11 mouse cellular contexts compared by ENCODE assay signal in genomic region chr10:70133188-70133587, GRCm38 (mm10). TPM values are rescaled to one million over a fixed set of nuclear protein-coding genes. Genes with fewer than 3 reads are reported as not detected.
DNase-seq lines count a peak whose midpoint lies in the region; ATAC-seq and TF ChIP-seq lines count a peak whose summit lies in the region.
"Had no signal": no experiment of that assay in that cellular context is flagged by ENCODE, and none has a peak within 500 bp of the region (broad histone marks: within the 10 kb centered on the region; RNA-seq: fewer than 3 reads in every experiment).

No protein-coding gene starts in this region.

- no peak for TF ChIP-seq CTCF in MEL (IDR thresholded peaks at IDR 0.05 in 2 of 3, conservative IDR thresholded peaks at IDR 0.05 in 1 of 3; ENCODE audit: control insufficient read depth in 1 of 3, insufficient read depth in 1 of 3, low read depth in 2 of 3, low read length in 3 of 3, poor library complexity in 1 of 3, severe bottlenecking in 1 of 3)
- no peak for TF ChIP-seq CTCF in forebrain, postnatal 0 days (IDR thresholded peaks at IDR 0.05; ENCODE audit: low read depth)

- peak overlapping the region; percentile 99 for H3K27ac ChIP-seq in MEL (ENCODE audit: control insufficient read depth, low read depth, low read length)
- H3K27ac ChIP-seq in forebrain, postnatal 0 days (ENCODE audit: low read depth, low read length), result no peak overlapping the region

- peak; percentile 81 to 85 for TF ChIP-seq EP300 in MEL (IDR thresholded peaks at IDR 0.05; ENCODE audit: low read depth in 1 of 2, low read length in 2 of 2)

- H3K4me1 ChIP-seq in MEL (ENCODE audit: control insufficient read depth in 1 of 2, insufficient read depth in 2 of 2, low read length in 2 of 2), result peaks cover 4 to 58% of the 10 kb centered on the region in 2 experiments
- peaks cover 6% of the 10 kb centered on the region; the same call in 1 of the 2 replicates for H3K4me1 ChIP-seq in forebrain, postnatal 0 days (ENCODE audit: insufficient read depth)

- no peak for ATAC-seq in inflammation-experienced regulatory T-cells, adult 6 months
- ATAC-seq in forebrain, postnatal 0 days, result no peak
- ATAC-seq: hindbrain, embryonic 16.5 days had no signal

- H3K27me3 ChIP-seq in MEL (ENCODE audit: control insufficient read depth in 1 of 2, insufficient read depth in 2 of 2, low read length in 2 of 2), result no peaks in the 10 kb centered on the region
- H3K27me3 ChIP-seq in forebrain, postnatal 0 days (ENCODE audit: insufficient read depth, low read length), result no peaks in the 10 kb centered on the region

- WGBS in forebrain, postnatal 0 days, result 50% methylated on average over 6 of the region's 6 CpGs

- H3K4me2 ChIP-seq in forebrain, postnatal 0 days (ENCODE audit: low read depth), result no peak overlapping the region

- 0 out of 4 replicates have a peak overlapping the region, but pooled peaks of 1 of the 2 experiments have one; percentile 16 for H3K4me3 ChIP-seq in MEL (ENCODE audit: control insufficient read depth in 1 of 2, insufficient read depth in 1 of 2, low read depth in 2 of 2, low read length in 2 of 2)
- no peak overlapping the region for H3K4me3 ChIP-seq in forebrain, postnatal 0 days (ENCODE audit: low read depth, low read length)

- 0 out of 4 replicates have a peak, but pooled peaks of 1 of the 2 experiments have one; percentile 8 for TF ChIP-seq POLR2A in MEL (IDR thresholded peaks at IDR 0.05; ENCODE audit: control insufficient read depth in 1 of 2, insufficient read depth in 1 of 2, low read depth in 1 of 2, low read length in 2 of 2, poor library complexity in 1 of 2)

- TF ChIP-seq RAD21 in MEL (IDR thresholded peaks at IDR 0.05; ENCODE audit: low read depth, low read length), result no peak

- peak; percentile 91 for DNase-seq in heart, adult 11 months
- no peak for DNase-seq in heart, adult 9 months (ENCODE audit: low spot score in 2 of 2)
- peak; percentile 90 for DNase-seq in MEL (ENCODE audit: low read depth, low spot score)
- peak; percentile 65 for DNase-seq in heart, postnatal 4 days
- peak; percentile 39 to 47 for DNase-seq in lung, postnatal 4 days
- no peak for DNase-seq in forebrain, postnatal 0 days
- DNase-seq in embryo, embryonic 11 days, result no peak
- DNase-seq: cerebellum, adult 8-10 months; midbrain, embryonic 14.5 days had no signal

- H3K9me3 ChIP-seq in MEL (replicated peaks; ENCODE audit: insufficient read depth, low read length), result no peaks in the 10 kb centered on the region
- H3K9me3 ChIP-seq in forebrain, postnatal 0 days (ENCODE audit: low read length), result no peaks in the 10 kb centered on the region

- H3K79me2 ChIP-seq in MEL (ENCODE audit: control insufficient read depth, insufficient read depth, low read length, poor library complexity), result peaks cover 32% of the 10 kb centered on the region

- H3K9ac ChIP-seq in MEL (ENCODE audit: control insufficient read depth, low read depth, low read length, poor library complexity, severe bottlenecking), result peak overlapping the region; percentile 56
- H3K9ac ChIP-seq in forebrain, postnatal 0 days, result no peak overlapping the region

- peaks cover 0 to 53% of the 10 kb centered on the region in 2 experiments; a peak in 2 of 4 replicates for H3K36me3 ChIP-seq in MEL (ENCODE audit: control insufficient read depth in 1 of 2, insufficient read depth in 2 of 2, low read length in 2 of 2)
- H3K36me3 ChIP-seq in forebrain, postnatal 0 days (ENCODE audit: insufficient read depth), result no peaks in the 10 kb centered on the region

TF ChIP-seq in MEL, 35 proteins besides CTCF, POLR2A, EP300 and RAD21:
- peak; percentile 88 for TF ChIP-seq GATA1 (IDR thresholded peaks at IDR 0.05; ENCODE audit: low read depth, low read length)
- TF ChIP-seq UBTF (IDR thresholded peaks at IDR 0.05; ENCODE audit: borderline replicate concordance, insufficient read depth, low read depth, low read length), result 0 out of 2 replicates have a peak, but pooled peaks have one; percentile 55
- TF ChIP-seq MAZ (IDR thresholded peaks at IDR 0.05; ENCODE audit: low read depth, low read length), result no peak
- TF ChIP-seq SIN3A (IDR thresholded peaks at IDR 0.05; ENCODE audit: low read length), result peak; percentile 71
- TF ChIP-seq MXI1 (IDR thresholded peaks at IDR 0.05; ENCODE audit: low read depth, low read length), result 0 out of 2 replicates have a peak, but pooled peaks have one; percentile 41
- no peak for TF ChIP-seq CHD2 (IDR thresholded peaks at IDR 0.05; ENCODE audit: low read length)
- TF ChIP-seq MEF2A (IDR thresholded peaks at IDR 0.05; ENCODE audit: extremely low read depth, insufficient replicate concordance, low read depth, low read length, poor library complexity, severe bottlenecking), result no peak
- peak; percentile 30; the same call in 1 of the 2 replicates for TF ChIP-seq TAL1 (IDR thresholded peaks at IDR 0.05; ENCODE audit: low read length)
- TF ChIP-seq RCOR1 (IDR thresholded peaks at IDR 0.05; ENCODE audit: low read depth, low read length), result peak; percentile 12; the same call in 1 of the 2 replicates
- peak; percentile 74 for TF ChIP-seq TCF12 (IDR thresholded peaks at IDR 0.05; ENCODE audit: low read depth, low read length)
- TF ChIP-seq POLR2AphosphoS2 (IDR thresholded peaks at IDR 0.05; ENCODE audit: low read length), result no peak
- peak; percentile 91 for TF ChIP-seq ETS1 (IDR thresholded peaks at IDR 0.05; ENCODE audit: low read depth, low read length)
- TF ChIP-seq E2F4 (IDR thresholded peaks at IDR 0.05; ENCODE audit: borderline replicate concordance, low read depth, low read length), result no peak
- TF ChIP-seq BHLHE40 (IDR thresholded peaks at IDR 0.05; ENCODE audit: borderline replicate concordance, low read depth, low read length), result no peak
- 0 out of 2 replicates have a peak, but pooled peaks have one; percentile 25 for TF ChIP-seq TBP (IDR thresholded peaks at IDR 0.05; ENCODE audit: low read depth, low read length)

RNA-seq across cellular contexts. Expression of gene Ccdc6, which starts 36.3 kb away (rescaled TPM):
- 25.4 and 28.6 TPM in 2 replicates for total RNA-seq in MEL (2012; rRNA removed)
- 100 to 1,000 TPM in 1 of 2 experiments, 10 to 100 TPM in 1; 42.0 to 143 TPM for polyA plus RNA-seq in MEL (2012; ENCODE audit: insufficient read depth in 1 of 2, insufficient read length in 2 of 2, low read depth in 1 of 2, low replicate concordance in 2 of 2, missing spikeins in 1 of 2)
- 10 to 100 TPM; 34.9 to 35.9 TPM for total RNA-seq in heart, postnatal 4 days (2021)
- 10 to 100 TPM; 25.6 to 31.5 (median 27.3) TPM for polyA plus RNA-seq in inflammation-experienced regulatory T-cells, adult 6 months (2017; shearing (Covaris generic))
- 24.4 and 34.2 TPM in 2 replicates for total RNA-seq in forebrain, postnatal 0 days (2014; rRNA removed)
- 16.1 and 20.8 TPM in 2 replicates for polyA plus RNA-seq in forebrain, postnatal 0 days (2015; fragmentation: Nextera tagmentation; extraction: Ambion mirVana)

Comparison
In these comparisons a context has a peak if more than half of its experiments do, and no peak if none do; other contexts are left out.
1. DNase-seq: peak in heart, adult 11 months (single experiment), MEL (single experiment), heart, postnatal 4 days (single experiment) and lung, postnatal 4 days (2 of 2); none in heart, adult 9 months (0 of 2), forebrain, postnatal 0 days (single experiment) and embryo, embryonic 11 days (single experiment).